Mouse (Mus musculus) liver, postnatal 0 days (tissue): ENCODE results near the gene Pde2a. TPM values are rescaled to one million over a fixed set of nuclear protein-coding genes. Genes with fewer than 3 reads are reported as not detected.

Source experiments
- ATAC-seq: fragments of 200-750 bp; cut with Nextera tagmentation; 2 replicates; pipeline ENCODE4 v1.8.0; 2017; ENCODE audit warnings: mild to moderate bottlenecking, moderate library complexity
- DNase-seq: peaks from one replicate; pipeline ENCODE4 v3.0.0-alpha.2; 2016
- H3K27ac ChIP-seq: fragments of 300-500 bp; sonication (generic); 2 replicates; pipeline ENCODE4 v1.5.1; 2014; ENCODE audit warnings: antibody characterized with exemption, moderate library complexity, mild to moderate bottlenecking, low read depth
- H3K27me3 ChIP-seq: fragments of 300-500 bp; sonication (generic); 2 replicates; pipeline ENCODE4 v1.6.1; 2014; ENCODE audit warnings: low read length, control low read depth, mixed read lengths; ENCODE audit not compliant: insufficient read depth
- H3K36me3 ChIP-seq: fragments of 300-500 bp; sonication (generic); replicated peaks from 2 replicates; pipeline ENCODE4 v1.6.1; 2014; ENCODE audit warnings: mild to moderate bottlenecking, control low read depth, low read length, moderate library complexity, mixed read lengths; ENCODE audit not compliant: insufficient read depth
- H3K4me1 ChIP-seq: fragments of 300-500 bp; sonication (generic); 2 replicates; pipeline ENCODE4 v1.6.1; 2014; ENCODE audit warnings: antibody characterized with exemption, mild to moderate bottlenecking, control low read depth; ENCODE audit not compliant: insufficient read depth
- H3K4me2 ChIP-seq: fragments of 300-500 bp; sonication (generic); 2 replicates; pipeline ENCODE4 v1.6.1; 2014; ENCODE audit warnings: low read depth, mild to moderate bottlenecking, low read length, moderate library complexity, mixed read lengths
- H3K4me3 ChIP-seq: fragments of 300-500 bp; sonication (generic); 2 replicates; pipeline ENCODE4 v1.5.1; 2014; ENCODE audit warnings: low read depth, low read length
- H3K9ac ChIP-seq: fragments of 300-500 bp; sonication (generic); replicated peaks from 2 replicates; pipeline ENCODE4 v1.6.1; 2014; ENCODE audit warnings: mild to moderate bottlenecking, moderate library complexity
- H3K9me3 ChIP-seq: fragments of 300-500 bp; sonication (generic); 2 replicates; pipeline ENCODE4 v1.6.1; 2016; ENCODE audit warnings: mild to moderate bottlenecking, control low read depth, low read length, mixed read lengths
- CTCF ChIP-seq: sonication (generic); IDR thresholded peaks from 2 replicates; pipeline ENCODE4 v1.5.1; 2016; ENCODE audit warnings: antibody characterized with exemption, low read depth
- EP300 ChIP-seq: IDR thresholded peaks from 2 replicates; pipeline ENCODE4 v1.6.1; 2016; ENCODE audit warnings: antibody characterized with exemption, low read depth, mild to moderate bottlenecking
- WGBS: fragments of 180-500 bp; shearing (Covaris S2); extraction: QIAGEN DNeasy Blood & Tissue Kit; methylation state at CpG from one replicate; pipeline ENCODE4 v1.1.7; 2014; ENCODE audit not compliant: insufficient replicate concordance; 5-methylcytosine and 5-hydroxymethylcytosine counted together
- polyA plus RNA-seq: library from polyadenylated mRNA; unstranded; fragments of >200 nt; fragmentation: Nextera tagmentation; extraction: Ambion mirVana; gene quantifications from 2 replicates; pipeline ENCODE4 v1.2.1, GENCODE M21; 2015

The Pde2a gene
- polyA plus RNA-seq, 1 experiment from 2014 or later, result 15.8 TPM

GRCm38 (mm10) chr7:101385331-101385733 is 36.2 kb upstream of the Pde2a start:
- no peak overlapping the region for H3K9ac ChIP-seq
- H3K36me3 ChIP-seq, result peaks cover 47% of the 10 kb centered on the region
- no peaks in the 10 kb centered on the region for H3K9me3 ChIP-seq
- peaks cover 20% of the 10 kb centered on the region for H3K4me1 ChIP-seq
- TF ChIP-seq CTCF, result no peak
- TF ChIP-seq EP300, result no peak
- H3K4me3 ChIP-seq, result no peak overlapping the region
- DNase-seq (no peak), ATAC-seq (peak; percentile 33; the same call in 1 of the 2 replicates)
- WGBS, result 43% methylated on average over 6 of the region's 6 CpGs
- H3K4me2 ChIP-seq, result peak overlapping the region; percentile 42; the same call in 1 of the 2 replicates
- no peaks in the 10 kb centered on the region for H3K27me3 ChIP-seq
- peak overlapping the region; percentile 57; the same call in 1 of the 2 replicates for H3K27ac ChIP-seq

- WGBS, result 61% methylated on average over 7 of the region's 10 CpGs
- Histone ChIP-seq H3K4me1 (peaks cover 20% of the 10 kb centered on the region), H3K36me3 (peaks cover 50% of the 10 kb centered on the region), H3K9ac (no peak overlapping the region), H3K4me2 (peak overlapping the region; percentile 42; the same call in 1 of the 2 replicates), H3K4me3 (no peak overlapping the region), H3K27me3 (no peaks in the 10 kb centered on the region), H3K9me3 (no peaks in the 10 kb centered on the region), H3K27ac (peak overlapping the region; percentile 39; the same call in 1 of the 2 replicates)
- ATAC-seq, result no peak
- no peak for TF ChIP-seq EP300
- TF ChIP-seq CTCF, result no peak
- no peak for DNase-seq
Measured at GRCm38 (mm10) chr7:101385866-101386452, 35.5 kb upstream of the Pde2a start.

GRCm38 (mm10) chr7:101389256-101389655 is 32.2 kb upstream of the Pde2a start:
- WGBS, result 39% methylated on average over 6 of the region's 6 CpGs
- Histone ChIP-seq H3K9me3 (no peaks in the 10 kb centered on the region), H3K27me3 (no peaks in the 10 kb centered on the region), H3K9ac (no peak overlapping the region), H3K4me1 (peaks cover 16% of the 10 kb centered on the region), H3K4me2 (no peak overlapping the region), H3K36me3 (peaks cover 67% of the 10 kb centered on the region), H3K27ac (no peak overlapping the region), H3K4me3 (no peak overlapping the region)
- ATAC-seq (no peak), DNase-seq (no peak)
- no peak for TF ChIP-seq EP300
- no peak for TF ChIP-seq CTCF

- peaks cover 81% of the 10 kb centered on the region for H3K36me3 ChIP-seq
- H3K4me1 ChIP-seq, result no peaks in the 10 kb centered on the region
- H3K4me3 ChIP-seq, result no peak overlapping the region
- WGBS, result 64% methylated on average over 4 of the region's 4 CpGs
- no peak overlapping the region for H3K4me2 ChIP-seq
- no peaks in the 10 kb centered on the region for H3K27me3 ChIP-seq
- ATAC-seq (no peak), DNase-seq (no peak)
- TF ChIP-seq EP300 (no peak), CTCF (no peak)
- H3K9ac ChIP-seq, result no peak overlapping the region
- no peaks in the 10 kb centered on the region for H3K9me3 ChIP-seq
- H3K27ac ChIP-seq, result no peak overlapping the region
Measured at GRCm38 (mm10) chr7:101391909-101392479, 29.5 kb upstream of the Pde2a start.

GRCm38 (mm10) chr7:101393015-101393414 is 28.5 kb upstream of the Pde2a start:
- peak overlapping the region; percentile 51 for H3K27ac ChIP-seq
- DNase-seq (no peak), ATAC-seq (no peak)
- H3K27me3 ChIP-seq, result no peaks in the 10 kb centered on the region
- H3K4me3 ChIP-seq, result no peak overlapping the region
- no peaks in the 10 kb centered on the region for H3K9me3 ChIP-seq
- no peak for TF ChIP-seq EP300
- TF ChIP-seq CTCF, result no peak
- H3K9ac ChIP-seq, result no peak overlapping the region
- H3K4me2 ChIP-seq, result no peak overlapping the region
- H3K4me1 ChIP-seq, result no peaks in the 10 kb centered on the region
- H3K36me3 ChIP-seq, result peaks cover 81% of the 10 kb centered on the region
- WGBS, result 58% methylated on average over 4 of the region's 4 CpGs

GRCm38 (mm10) chr7:101393694-101394504 is 27.6 kb upstream of the Pde2a start:
- Histone ChIP-seq H3K27me3 (no peaks in the 10 kb centered on the region), H3K27ac (peak overlapping the region; percentile 29; the same call in 1 of the 2 replicates), H3K9ac (no peak overlapping the region), H3K4me1 (no peaks in the 10 kb centered on the region), H3K4me2 (no peak overlapping the region), H3K4me3 (no peak overlapping the region), H3K36me3 (peaks cover 81% of the 10 kb centered on the region), H3K9me3 (no peaks in the 10 kb centered on the region)
- 68% methylated on average over 8 of the region's 8 CpGs for WGBS
- TF ChIP-seq CTCF, result no peak
- no peak for TF ChIP-seq EP300
- DNase-seq, result no peak
- peak; percentile 26; the same call in 1 of the 2 replicates for ATAC-seq
